Mouse (Mus musculus): ENCODE results near the gene Nav3.

- no peak for TF ChIP-seq POLR2A (IDR thresholded peaks at IDR 0.05; ENCODE audit: low read depth, low read length)
- TF ChIP-seq CTCF (IDR thresholded peaks at IDR 0.05; ENCODE audit: extremely low read depth, insufficient read length, insufficient replicate concordance, low read depth, low read length): no peak
Observed at GRCm38 (mm10) chr10:110169416-110169815, 286.6 kb downstream of the Nav3 start.
